Mouse (Mus musculus) A20 (cell line): Measurements from ENCODE around the gene Zc3h4.

ENCODE experiments used
- DNase-seq: peaks from one replicate; pipeline ENCODE4 v3.0.0-alpha.2; 2011; ENCODE audit warnings: low read depth, low spot score

Gene Zc3h4

DNA sequence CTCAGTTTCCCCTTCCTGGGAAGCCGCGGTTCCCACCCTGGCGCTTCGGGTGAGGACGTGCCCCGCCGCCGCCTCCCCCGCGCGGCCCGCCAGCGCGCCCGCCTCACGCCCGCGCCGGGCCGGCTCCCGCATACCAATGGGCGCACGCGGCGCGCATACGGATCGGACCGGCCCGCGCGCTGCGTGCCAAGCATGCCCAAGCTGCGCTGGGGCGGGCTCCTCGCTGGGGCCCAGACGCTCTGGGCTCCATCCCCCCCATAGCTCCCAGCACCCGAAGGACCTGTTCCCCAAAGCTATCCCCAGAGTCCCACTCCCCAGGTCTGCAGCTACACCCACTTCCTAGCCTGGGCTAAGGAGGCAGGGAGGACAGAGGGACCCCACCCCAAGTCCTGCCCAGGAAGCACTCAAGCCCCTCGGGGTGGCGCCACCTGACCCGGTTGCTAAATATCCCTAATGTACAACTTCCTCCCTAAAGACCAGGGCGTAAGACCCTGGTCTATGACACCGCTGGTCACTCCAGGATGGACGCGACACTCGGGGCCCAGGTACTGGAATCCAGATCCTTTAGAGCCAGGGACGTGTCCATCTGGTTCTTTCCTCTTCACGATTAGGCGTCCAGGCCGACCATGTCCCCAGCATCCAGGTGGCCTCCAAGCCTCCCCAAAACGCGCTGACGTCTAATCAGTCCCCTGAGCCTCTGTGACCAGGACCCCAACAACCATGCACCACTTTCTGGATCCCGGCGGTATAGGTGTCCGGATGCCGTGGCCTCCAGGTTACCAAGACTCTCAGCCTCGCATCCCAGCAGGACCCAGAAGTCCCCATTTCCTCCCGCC lies 75.3 kb downstream of the Zc3h4 start:
- DNase-seq: no peak

DNA sequence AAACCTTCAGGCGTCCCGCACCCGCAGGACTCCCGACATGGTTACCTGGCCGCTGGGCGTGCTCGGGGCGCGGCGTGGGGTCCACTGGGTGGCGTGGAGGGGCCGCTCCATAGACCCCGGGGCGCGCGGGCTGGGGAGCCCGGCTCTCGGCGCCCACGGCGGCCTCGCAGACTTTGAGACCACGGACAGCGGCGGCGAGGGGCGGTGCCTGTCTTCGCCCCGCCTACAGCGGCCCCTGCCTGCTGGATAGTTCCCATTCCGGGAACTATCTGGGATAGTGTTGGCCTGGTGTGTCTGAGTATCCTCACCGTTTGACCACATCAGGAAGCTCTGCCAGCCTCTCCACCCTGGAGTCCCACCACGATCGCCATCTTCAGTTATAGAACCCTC lies 75.9 kb downstream of the Zc3h4 start:
- no peak for DNase-seq

DNA sequence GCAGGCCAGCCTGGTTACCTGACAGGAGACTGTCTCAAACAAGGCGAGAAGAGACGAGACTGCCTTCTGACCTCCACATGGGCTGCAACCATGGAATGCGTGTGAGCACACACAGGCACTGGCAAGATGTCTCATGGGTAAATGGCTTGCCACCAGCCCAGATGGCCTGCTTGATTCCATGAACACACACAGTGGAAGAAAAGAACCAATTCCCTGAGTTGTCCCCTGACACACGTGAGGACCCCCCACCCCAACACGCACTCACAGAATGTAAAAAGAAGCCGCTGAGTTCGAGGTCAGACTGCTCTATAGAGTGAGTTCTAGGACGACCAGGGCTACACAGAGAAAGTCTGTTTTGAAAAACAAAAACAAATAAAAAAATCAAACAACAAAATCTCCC lies 76.9 kb downstream of the Zc3h4 start, which contains the start of gene Npas1:
Npas1 (minus strand) TSS at position 101 of the 400 bp plus-strand sequence.
- DNase-seq: no peak
